30 mouse cellular contexts compared by ENCODE assay signal in the genomic region with DNA sequence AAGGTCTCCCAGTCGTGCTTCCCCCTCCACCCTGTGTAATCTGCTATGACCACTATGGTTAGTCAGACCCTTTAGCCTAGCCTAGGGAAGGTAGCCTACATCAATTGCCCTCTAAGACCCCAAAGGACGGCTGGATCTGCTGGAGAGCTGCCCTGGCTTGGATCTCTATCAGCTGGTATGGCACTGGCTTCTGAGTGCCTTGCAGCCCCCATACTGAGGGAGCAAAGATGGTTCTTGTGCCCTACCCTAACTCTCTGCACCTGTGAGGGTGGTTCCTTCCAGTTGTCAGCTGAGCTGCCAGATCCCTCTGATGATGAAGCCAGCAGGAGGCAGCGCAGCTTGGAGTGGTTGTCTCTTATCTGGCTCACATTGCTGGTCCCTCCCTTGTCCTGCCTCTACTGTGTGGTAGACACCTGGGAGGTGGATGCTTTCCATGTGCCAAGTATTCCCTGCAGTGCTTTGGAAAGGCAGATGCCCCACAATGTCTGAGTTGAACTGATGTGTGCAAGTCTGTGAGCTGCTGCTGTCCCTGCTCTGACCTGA. TPM values are rescaled to one million over a fixed set of nuclear protein-coding genes. Genes with fewer than 3 reads are reported as not detected.
A peak's percentile ranks its signal among the peaks of the same experiment; 100 is the strongest.
DNase-seq lines count a peak whose midpoint lies in the region; ATAC-seq and TF ChIP-seq lines count a peak whose summit lies in the region.
"Had no signal": no experiment of that assay in that cellular context is flagged by ENCODE, and none has a peak within 500 bp of the region (broad histone marks: within the 10 kb centered on the region; RNA-seq: fewer than 3 reads in every experiment).

No protein-coding gene starts in this region.

- no peaks in the 10 kb centered on the region for H3K9me3 ChIP-seq in kidney, postnatal 0 days (replicated peaks; ENCODE audit: low read length)
- no peaks in the 10 kb centered on the region for H3K9me3 ChIP-seq in midbrain, embryonic 11.5 days (ENCODE audit: control insufficient read depth, low read length)
- no peaks in the 10 kb centered on the region for H3K9me3 ChIP-seq in midbrain, embryonic 15.5 days
- H3K9me3 ChIP-seq: forebrain, embryonic 10.5 days; heart, embryonic 12.5 days; hindbrain, embryonic 10.5 days; limb, embryonic 15.5 days; midbrain, embryonic 13.5 days; neural tube, embryonic 12.5 days; stomach, embryonic 15.5 days had no signal

- no peak overlapping the region for H3K27ac ChIP-seq in kidney, postnatal 0 days
- no peak overlapping the region for H3K27ac ChIP-seq in kidney, adult 2 months (ENCODE audit: insufficient read depth, low read depth, low read length)
- H3K27ac ChIP-seq in midbrain, embryonic 11.5 days (ENCODE audit: low read depth, low read length) = no peak overlapping the region
- no peak overlapping the region for H3K27ac ChIP-seq in midbrain, embryonic 15.5 days
- H3K27ac ChIP-seq: forebrain, embryonic 10.5 days; hindbrain, embryonic 10.5 days; limb, embryonic 15.5 days; neural tube, embryonic 12.5 days; stomach, embryonic 15.5 days had no signal

- H3K4me3 ChIP-seq in kidney, postnatal 0 days (replicated peaks; ENCODE audit: low read depth, low read length) = no peak overlapping the region
- no peak overlapping the region for H3K4me3 ChIP-seq in kidney, adult 2 months (ENCODE audit: insufficient read depth, low read depth, low read length)
- H3K4me3 ChIP-seq in midbrain, embryonic 11.5 days (ENCODE audit: low read depth, low read length) = no peak overlapping the region
- no peak overlapping the region for H3K4me3 ChIP-seq in midbrain, embryonic 15.5 days
- H3K4me3 ChIP-seq: forebrain, embryonic 10.5 days; heart, embryonic 12.5 days; hindbrain, embryonic 10.5 days; limb, embryonic 15.5 days; midbrain, embryonic 13.5 days; neural tube, embryonic 12.5 days; stomach, embryonic 15.5 days had no signal

- TF ChIP-seq POLR2A in kidney, adult 2 months (IDR thresholded peaks at IDR 0.05; ENCODE audit: low read depth, low read length) = no peak

- H3K27me3 ChIP-seq in kidney, postnatal 0 days (ENCODE audit: insufficient read depth, low read length) = no peaks in the 10 kb centered on the region
- H3K27me3 ChIP-seq in kidney, adult 2 months (replicated peaks; ENCODE audit: control insufficient read depth, insufficient read depth, low read length) = no peaks in the 10 kb centered on the region
- no peaks in the 10 kb centered on the region for H3K27me3 ChIP-seq in midbrain, embryonic 11.5 days (ENCODE audit: control insufficient read depth, insufficient read depth, low read length)
- no peaks in the 10 kb centered on the region for H3K27me3 ChIP-seq in midbrain, embryonic 15.5 days (replicated peaks)
- H3K27me3 ChIP-seq: heart, embryonic 12.5 days; limb, embryonic 15.5 days; midbrain, embryonic 13.5 days; neural tube, embryonic 12.5 days; stomach, embryonic 15.5 days had no signal

- whole genome bisulfite sequencing in kidney, postnatal 0 days = 94% methylated on average over 3 of the region's 3 CpGs
- WGBS in kidney, adult 2 months = 92% methylated on average over 3 of the region's 3 CpGs
- 79% methylated on average over 3 of the region's 3 CpGs for WGBS in midbrain, embryonic 11.5 days
- 87% methylated on average over 3 of the region's 3 CpGs for WGBS in midbrain, embryonic 15.5 days

- no peak overlapping the region; the same call in 1 of the 2 replicates for H3K9ac ChIP-seq in kidney, postnatal 0 days (ENCODE audit: low read depth, low read length)
- H3K9ac ChIP-seq in midbrain, embryonic 11.5 days (ENCODE audit: low read length) = no peak overlapping the region
- no peak overlapping the region for H3K9ac ChIP-seq in midbrain, embryonic 15.5 days
- H3K9ac ChIP-seq: heart, embryonic 12.5 days; neural tube, embryonic 12.5 days; stomach, embryonic 15.5 days had no signal

- TF ChIP-seq CTCF in kidney, postnatal 0 days (IDR thresholded peaks at IDR 0.05; ENCODE audit: low read depth) = peak; percentile 13; the same call in 1 of the 2 replicates
- TF ChIP-seq CTCF in kidney, adult 2 months (conservative IDR thresholded peaks at IDR 0.05; ENCODE audit: insufficient read depth, insufficient read length, low read depth, low read length) = no peak

- ATAC-seq in kidney, postnatal 0 days (replicated peaks; ENCODE audit: low FRiP score, low read depth) = no peak
- ATAC-seq in midbrain, embryonic 11.5 days (ENCODE audit: low FRiP score) = no peak
- ATAC-seq in midbrain, embryonic 15.5 days (replicated peaks) = no peak
- ATAC-seq: forebrain, embryonic 16.5 days; inflammation-experienced regulatory T-cells, adult 6 months; midbrain, embryonic 13.5 days had no signal

- H3K4me2 ChIP-seq in kidney, postnatal 0 days (ENCODE audit: low read length) = no peak overlapping the region
- no peak overlapping the region for H3K4me2 ChIP-seq in midbrain, embryonic 11.5 days
- no peak overlapping the region for H3K4me2 ChIP-seq in midbrain, embryonic 15.5 days
- H3K4me2 ChIP-seq: heart, embryonic 12.5 days; limb, embryonic 15.5 days; midbrain, embryonic 13.5 days; neural tube, embryonic 12.5 days; stomach, embryonic 15.5 days had no signal

- H3K4me1 ChIP-seq in kidney, postnatal 0 days (replicated peaks; ENCODE audit: insufficient read depth, low read length) = no peaks in the 10 kb centered on the region
- H3K4me1 ChIP-seq in kidney, adult 2 months (ENCODE audit: control insufficient read depth, insufficient read depth, low read length) = no peaks in the 10 kb centered on the region
- no peaks in the 10 kb centered on the region for H3K4me1 ChIP-seq in midbrain, embryonic 11.5 days (ENCODE audit: control insufficient read depth, insufficient read depth, low read length)
- H3K4me1 ChIP-seq in midbrain, embryonic 15.5 days = peaks cover 4% of the 10 kb centered on the region; the same call in 1 of the 2 replicates
- H3K4me1 ChIP-seq: hindbrain, embryonic 10.5 days; limb, embryonic 15.5 days; stomach, embryonic 15.5 days had no signal

- H3K36me3 ChIP-seq in kidney, postnatal 0 days (ENCODE audit: insufficient read depth, low read length) = peaks cover 40% of the 10 kb centered on the region
- H3K36me3 ChIP-seq in kidney, adult 2 months (ENCODE audit: control insufficient read depth, insufficient read depth, low read length) = no peaks in the 10 kb centered on the region
- H3K36me3 ChIP-seq in midbrain, embryonic 11.5 days (ENCODE audit: control insufficient read depth, insufficient read depth, low read length) = peaks cover 17% of the 10 kb centered on the region
- H3K36me3 ChIP-seq in midbrain, embryonic 15.5 days (replicated peaks) = peaks cover 26% of the 10 kb centered on the region

- DNase-seq in cerebellum, adult 9-11 months = peak; percentile 62
- DNase-seq in cerebellum, adult 8-10 months = no peak
- DNase-seq in kidney, postnatal 0 days (ENCODE audit: low spot score) = no peak
- no peak for DNase-seq in kidney, adult 2 months
- peak; percentile 69 for DNase-seq in midbrain, embryonic 11.5 days (ENCODE audit: low spot score, missing footprints)
- no peak for DNase-seq in spleen, adult 12 weeks (ENCODE audit: low spot score)
- DNase-seq: gastrocnemius, postnatal 25 days; heart, adult 18-20 months; heart, postnatal 10 days; kidney, adult 9 months; kidney, postnatal 25 days; layer of hippocampus, adult 9-11 months; left cerebral cortex, postnatal 4 days; lung, adult 18-20 months; lung, postnatal 10 days; right cerebral cortex, adult 18-20 months; right cerebral cortex, postnatal 4 days; thymus, adult 18-20 months; thymus, postnatal 36 days had no signal

RNA-seq across cellular contexts. Expression of a gene that starts 33.4 kb away (rescaled TPM):
- 22.4 and 23.1 TPM in 2 replicates for polyA plus RNA-seq in kidney, postnatal 0 days (2015; fragmentation: Nextera tagmentation; extraction: Ambion mirVana)
- polyA plus RNA-seq in kidney, adult 2 months (2012; rRNA removed) = 21.6 and 24.9 TPM in 2 replicates
- 33.3 and 39.6 TPM in 2 replicates for polyA plus RNA-seq in midbrain, embryonic 11.5 days (2014; fragmentation: Nextera tagmentation; extraction: Ambion mirVana)
- polyA plus RNA-seq in midbrain, embryonic 15.5 days (2015; fragmentation: Nextera tagmentation; extraction: Ambion mirVana) = 86.3 and 86.6 TPM in 2 replicates

RNA-seq across cellular contexts. Expression of a gene that starts 56.1 kb away (rescaled TPM):
- 54.3 and 67.3 TPM in 2 replicates for polyA plus RNA-seq in kidney, postnatal 0 days (2015; fragmentation: Nextera tagmentation; extraction: Ambion mirVana)
- polyA plus RNA-seq in kidney, adult 2 months (2012; rRNA removed) = 1.2 and 2.3 TPM in 2 replicates
- 123 and 138 TPM in 2 replicates for polyA plus RNA-seq in midbrain, embryonic 11.5 days (2014; fragmentation: Nextera tagmentation; extraction: Ambion mirVana)
- 19.2 and 20.8 TPM in 2 replicates for polyA plus RNA-seq in midbrain, embryonic 15.5 days (2015; fragmentation: Nextera tagmentation; extraction: Ambion mirVana)

RNA-seq across cellular contexts. Expression of a gene that starts 59.2 kb away (rescaled TPM):
- polyA plus RNA-seq in kidney, postnatal 0 days (2015; fragmentation: Nextera tagmentation; extraction: Ambion mirVana) = not detected in 2 replicates
- not detected in 2 replicates for polyA plus RNA-seq in kidney, adult 2 months (2012; rRNA removed)
- not detected in 2 replicates for polyA plus RNA-seq in midbrain, embryonic 11.5 days (2014; fragmentation: Nextera tagmentation; extraction: Ambion mirVana)
- polyA plus RNA-seq in midbrain, embryonic 15.5 days (2015; fragmentation: Nextera tagmentation; extraction: Ambion mirVana) = not detected in 2 replicates
- polyA plus RNA-seq: embryonic facial prominence, embryonic 11.5 days; forebrain, embryonic 10.5 days; forebrain, embryonic 16.5 days; heart, embryonic 12.5 days; hindbrain, embryonic 10.5 days; inflammation-experienced regulatory T-cells, adult 6 months; limb, embryonic 15.5 days; midbrain, embryonic 13.5 days; neural tube, embryonic 12.5 days; stomach, embryonic 15.5 days had no signal

Comparison
In these comparisons a context has a peak if more than half of its experiments do, and no peak if none do; other contexts are left out.
1. DNase-seq: peak in cerebellum, adult 9-11 months (single experiment) and midbrain, embryonic 11.5 days (single experiment); none in cerebellum, adult 8-10 months (single experiment), kidney, postnatal 0 days (single experiment), kidney, adult 2 months (single experiment) and spleen, adult 12 weeks (single experiment).